Mouse (Mus musculus): ENCODE measurements around the gene Cyyr1. TPM values are rescaled to one million over a fixed set of nuclear protein-coding genes. Genes with fewer than 3 reads are reported as not detected.
A peak's percentile ranks its signal among the peaks of the same experiment; 100 is the strongest.

Cyyr1 gene
- total RNA-seq, 2 experiments from 2014 or later: 39.7 to 40.9 TPM

- intact Hi-C loops (cut with DNase I): no loop called here
- DNase-seq: no peak
These were observed 78.6 kb downstream of the Cyyr1 start for GRCm38 (mm10) chr16:85474552-85475071.

- no peak for DNase-seq
- intact Hi-C loops (cut with DNase I): no loop called here
These were observed 83.1 kb downstream of the Cyyr1 start for GRCm38 (mm10) chr16:85470057-85470456.

- intact Hi-C loops (cut with DNase I): no loop called here
- no peak for DNase-seq
These were observed 98.2 kb downstream of the Cyyr1 start for GRCm38 (mm10) chr16:85455043-85455442.

GRCm38 (mm10) chr16:85446306-85446705 is 106.9 kb downstream of the Cyyr1 start:
- DNase-seq: no peak
- intact Hi-C loops (cut with DNase I): no loop called here

GRCm38 (mm10) chr16:85445801-85446200 is 107.4 kb downstream of the Cyyr1 start:
- peak; percentile 24 for DNase-seq
- intact Hi-C loops (cut with DNase I): no loop called here

GRCm38 (mm10) chr16:85435427-85435826 is 117.8 kb downstream of the Cyyr1 start:
- intact Hi-C loops (cut with DNase I): loop anchor here (10.0 kb wide), 1 partner anchor 481 kb away; no protein-coding TSS in a partner anchor
- peak in 1 of 2 experiments; percentile 22 for DNase-seq

- DNase-seq: no peak
- intact Hi-C loops (cut with DNase I): no loop called here
These were observed 124.0 kb downstream of the Cyyr1 start for GRCm38 (mm10) chr16:85429173-85429572.

GRCm38 (mm10) chr16:85422889-85423288 is 130.3 kb downstream of the Cyyr1 start:
- no peak for DNase-seq
- intact Hi-C loops (cut with DNase I): no loop called here

- intact Hi-C loops (cut with DNase I): no loop called here
- DNase-seq: peak; percentile 86 to 88
These were observed 137.8 kb downstream of the Cyyr1 start for GRCm38 (mm10) chr16:85415415-85415814.

GRCm38 (mm10) chr16:85393430-85393948 is 159.7 kb downstream of the Cyyr1 start:
- intact Hi-C loops (cut with DNase I): no loop called here
- peak; percentile 67 to 70 for DNase-seq

- intact Hi-C loops (cut with DNase I): no loop called here
- DNase-seq: no peak
These were observed 166.4 kb downstream of the Cyyr1 start for GRCm38 (mm10) chr16:85386801-85387200.

Other genes with a start within 250 kb of the Cyyr1 start
- 10 to 100 TPM; 41.6 to 60.8 TPM for gene Adamts1, start 249.7 kb upstream of the Cyyr1 start, total RNA-seq (2021)